Mouse (Mus musculus) forelimb bud, embryonic 11.5 days (tissue): ENCODE data around the gene Tcap.
A peak's percentile ranks its signal among the peaks of the same experiment; 100 is the strongest.
"Not testable (repeated sequence)": the region's sequence is repeated elsewhere in the genome, so short reads cannot be mapped to it uniquely, and the experiment has no call there.

Experiments used
- DNase-seq: peaks from one replicate; pipeline ENCODE4 v3.0.0-alpha.2; 2012; ENCODE audit warnings: low read depth, low spot score

The Tcap gene

DNA sequence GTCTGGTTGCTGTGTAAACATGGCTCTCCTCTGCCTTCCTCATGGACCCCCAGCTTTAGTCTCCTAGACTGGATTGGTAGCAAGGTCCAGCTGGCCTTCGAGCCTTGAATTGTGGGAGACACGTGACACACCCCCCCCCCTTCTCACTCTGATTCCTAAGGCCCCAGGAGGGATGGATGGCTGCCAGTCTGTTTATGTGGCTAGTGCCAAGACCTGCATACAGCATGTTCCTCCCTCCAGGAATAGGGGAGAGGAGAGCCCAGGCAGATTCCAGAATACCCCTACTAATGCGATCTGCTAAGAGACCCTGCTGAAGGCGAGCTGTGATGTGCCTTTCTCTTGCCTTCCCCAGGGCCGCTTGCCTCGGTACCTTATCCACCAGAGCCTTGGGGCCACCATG is 3.5 kb upstream of the Tcap start:
- no peak for DNase-seq

DNA sequence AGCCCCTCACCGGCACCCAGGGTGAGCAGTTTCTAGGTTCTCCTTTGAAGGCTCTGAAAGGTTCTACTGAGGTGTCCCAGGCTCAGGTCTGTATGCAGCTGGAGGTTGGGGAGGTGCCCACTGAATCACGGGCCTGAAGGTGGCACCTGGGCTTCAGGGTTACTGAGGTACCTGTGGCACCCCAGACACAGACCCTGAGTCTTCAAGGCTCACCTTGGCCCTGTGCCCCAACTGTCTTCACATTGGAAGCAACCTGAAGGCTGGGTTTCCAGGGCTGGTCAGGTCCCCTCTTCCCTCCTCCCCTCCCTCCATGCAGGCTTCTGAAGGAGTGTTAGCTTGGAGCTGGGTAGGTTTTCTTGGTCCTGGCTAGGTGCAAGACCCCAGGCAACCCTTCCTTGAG is 2.0 kb upstream of the Tcap start:
- no peak for DNase-seq

DNA sequence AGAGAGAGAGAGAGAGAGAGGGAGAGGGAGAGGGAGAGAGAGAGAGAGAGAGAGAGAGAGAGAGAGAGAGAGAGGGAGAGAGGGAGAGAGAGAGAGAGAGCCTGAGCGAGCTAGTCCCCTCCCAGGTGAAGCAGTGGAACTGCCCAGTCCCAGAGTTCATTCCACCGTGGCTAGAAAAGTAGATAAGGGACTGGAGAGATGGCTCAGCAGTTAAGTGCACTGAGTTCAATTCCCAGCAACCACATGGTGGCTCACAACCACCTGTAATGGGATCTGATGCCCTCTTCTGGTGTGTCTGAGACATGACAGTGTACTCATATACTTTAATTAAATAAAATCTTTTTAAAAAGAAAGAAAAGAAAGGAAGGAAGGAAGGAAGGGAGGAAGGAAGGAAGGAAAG is 1.2 kb upstream of the Tcap start:
- not testable (repeated sequence) for DNase-seq

- DNase-seq = no peak
Observed at GRCm38 (mm10) chr11:98384216-98384615, 605 bp downstream of the Tcap start.

DNA sequence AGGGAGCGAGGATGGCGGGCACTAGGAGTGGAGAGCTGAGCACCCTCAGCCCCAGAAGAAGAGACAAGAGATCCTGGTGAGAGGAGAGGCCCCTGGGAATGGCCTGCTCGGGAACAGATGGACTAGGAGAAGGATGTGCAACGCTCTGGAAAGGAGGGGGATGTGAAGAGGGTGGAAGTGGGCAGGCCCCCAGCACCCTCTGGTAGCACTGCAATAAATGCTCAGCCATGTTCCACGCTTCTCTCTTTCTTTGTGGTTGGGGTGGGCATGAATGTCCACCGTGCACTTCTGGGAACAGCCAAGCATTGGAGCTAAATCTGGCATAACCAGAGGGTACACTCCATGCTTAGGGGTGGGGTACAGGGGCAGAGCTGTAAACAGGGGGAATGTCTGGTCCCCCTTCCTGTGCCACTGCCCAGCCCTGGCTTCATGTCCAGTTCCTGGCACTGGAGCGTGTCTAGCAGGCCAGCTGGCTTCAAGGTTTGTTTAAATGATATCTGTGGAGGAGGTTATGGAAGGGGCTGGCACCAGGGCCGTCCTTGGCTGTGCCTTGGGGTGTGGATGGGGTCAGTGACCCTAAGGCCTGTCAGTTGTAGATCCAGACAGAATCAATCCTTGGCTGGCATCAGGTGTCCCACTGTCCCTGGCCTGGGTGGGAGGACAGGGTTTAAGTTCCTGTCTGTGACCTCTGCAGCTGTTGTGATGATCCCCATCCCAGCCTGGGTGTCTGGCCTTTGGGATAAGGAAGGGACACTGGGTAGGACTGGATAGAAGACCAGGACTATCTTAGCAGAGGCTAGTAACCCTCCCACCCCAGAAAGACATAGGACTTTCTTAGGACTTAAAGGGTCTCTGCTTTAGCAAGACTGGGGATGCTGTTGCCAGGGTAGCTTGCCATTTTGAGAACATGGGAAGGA is 1.4 kb downstream of the Tcap start:
- DNase-seq = no peak

GRCm38 (mm10) chr11:98385638-98386585 is 2.3 kb downstream of the Tcap start, which contains the start of gene Pnmt:
Gene Pnmt (plus strand): TSS chr11:98386450.
- no peak for DNase-seq

DNA sequence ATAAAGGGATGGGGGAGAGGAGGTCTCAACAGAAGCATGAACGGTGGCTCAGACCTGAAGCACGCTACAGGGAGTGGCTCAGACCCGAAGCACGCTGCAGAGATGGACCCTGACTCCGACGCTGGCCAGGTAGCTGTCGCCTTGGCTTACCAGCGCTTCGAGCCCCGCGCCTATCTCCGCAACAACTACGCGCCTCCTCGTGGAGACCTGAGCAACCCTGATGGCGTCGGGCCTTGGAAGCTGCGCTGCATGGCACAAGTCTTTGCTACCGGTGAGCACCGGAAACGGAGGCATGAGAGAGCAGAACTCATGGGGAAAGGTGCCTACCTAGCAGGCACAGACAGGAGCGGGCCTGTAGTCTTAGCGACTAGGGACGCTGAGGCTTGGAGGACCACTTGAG is 3.0 kb downstream of the Tcap start:
- no peak for DNase-seq

- DNase-seq = no peak
Observed at GRCm38 (mm10) chr11:98387056-98387577, 3.5 kb downstream of the Tcap start.

DNA sequence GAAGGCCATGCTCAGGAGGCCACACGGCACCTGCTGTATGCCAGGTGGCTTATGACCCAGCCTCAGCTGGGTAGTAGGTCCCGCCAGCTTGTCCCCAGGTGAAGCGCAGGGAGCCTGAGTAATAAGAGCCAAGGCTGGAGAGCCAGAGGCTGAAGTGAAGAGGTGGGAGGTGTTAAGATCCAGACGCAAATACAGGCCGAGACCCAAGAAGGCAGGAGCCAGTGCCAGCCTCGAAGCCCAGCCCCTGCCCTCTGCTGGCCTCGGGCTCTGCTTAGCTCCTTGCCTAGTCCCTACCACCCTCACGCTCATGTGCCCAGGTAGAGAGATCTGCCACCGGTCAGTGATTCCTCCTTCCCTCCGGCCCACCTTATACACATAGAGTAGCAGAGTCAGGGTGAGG is 4.7 kb downstream of the Tcap start:
- no peak for DNase-seq

- DNase-seq = peak; percentile 34
Observed at GRCm38 (mm10) chr11:98389221-98389780, 5.7 kb downstream of the Tcap start.

DNA sequence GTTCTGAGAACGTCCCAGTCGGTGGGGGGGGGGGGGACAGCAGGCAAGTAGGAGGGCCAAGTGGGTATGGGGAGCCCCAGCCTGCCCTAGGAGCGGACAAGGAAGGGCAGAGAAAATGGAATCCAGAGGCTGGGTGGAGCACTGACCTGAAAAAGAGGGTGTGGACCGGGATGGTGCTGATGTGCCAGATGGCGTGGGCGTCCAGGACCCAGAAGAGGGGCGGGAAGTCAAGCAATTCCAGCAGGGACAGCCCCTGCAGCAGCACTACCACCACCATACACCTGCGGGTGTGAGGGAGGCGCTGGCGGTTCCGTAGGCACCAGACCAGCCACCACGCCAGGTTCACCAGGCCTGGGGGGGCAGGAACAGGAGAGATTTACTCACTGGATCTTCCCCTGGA is 6.5 kb downstream of the Tcap start:
- DNase-seq = no peak

DNA sequence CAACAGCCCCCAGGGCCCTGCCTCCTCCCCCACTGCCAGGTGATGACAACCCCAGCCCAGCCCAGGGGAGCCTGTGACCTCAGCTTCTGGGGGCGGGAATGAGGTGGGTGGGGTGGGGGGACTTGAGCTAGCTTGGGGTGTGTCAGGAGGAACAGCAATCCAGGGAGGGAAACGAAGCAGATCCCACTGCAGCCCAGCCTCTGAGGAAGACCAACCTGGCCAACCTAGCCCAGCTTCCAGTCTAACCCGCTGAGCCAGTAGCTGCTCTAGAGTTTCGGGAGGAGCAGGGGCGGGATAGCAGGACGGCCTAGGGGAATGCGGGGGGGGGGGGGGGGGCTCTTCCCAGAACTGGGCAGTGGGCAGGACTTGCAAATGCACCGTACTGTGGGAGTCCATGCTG is 8.4 kb downstream of the Tcap start:
- no peak for DNase-seq

DNA sequence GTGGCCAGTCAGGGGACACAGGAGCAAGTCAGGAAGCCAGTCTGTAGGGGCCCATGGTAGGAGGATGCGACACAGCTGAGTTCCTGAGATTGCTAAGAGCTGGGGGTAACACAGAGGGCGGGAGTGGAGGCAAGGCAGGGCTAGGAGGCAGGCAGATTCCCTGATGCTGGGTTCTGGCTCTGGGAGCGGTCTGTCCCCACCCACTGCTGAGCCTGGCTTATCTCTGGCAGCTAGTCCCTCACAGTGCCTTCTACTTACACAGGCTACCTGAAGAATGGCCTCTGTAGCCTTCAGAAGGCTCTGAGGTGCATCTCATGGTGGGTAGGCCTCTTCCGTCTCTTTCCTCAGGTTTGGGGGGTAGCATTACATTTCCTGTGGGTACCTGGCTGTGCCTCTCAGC is 9.0 kb downstream of the Tcap start:
- DNase-seq = no peak

DNA sequence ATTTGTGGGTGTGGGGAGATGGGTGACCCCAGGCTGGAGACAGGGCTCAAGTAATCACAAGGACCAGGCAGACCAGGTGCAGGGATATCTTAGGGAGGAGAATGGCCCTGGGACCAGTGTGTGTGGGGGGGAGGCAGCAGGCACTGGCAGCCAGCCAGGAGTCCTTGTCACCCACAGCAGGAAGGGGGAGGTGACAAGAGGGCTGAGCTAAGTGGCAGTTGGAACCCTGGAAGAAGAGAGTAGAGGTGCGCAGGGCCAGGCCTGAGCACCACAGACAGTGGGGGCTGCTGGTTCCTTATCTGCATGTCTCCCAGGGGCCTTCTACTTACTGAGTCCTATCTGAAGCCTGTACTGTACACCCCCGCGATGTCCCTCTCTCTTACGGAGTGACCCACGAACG is 9.7 kb downstream of the Tcap start:
- no peak for DNase-seq

GRCm38 (mm10) chr11:98394301-98394700 is 10.7 kb downstream of the Tcap start:
- DNase-seq = no peak

GRCm38 (mm10) chr11:98395041-98395440 is 11.4 kb downstream of the Tcap start:
- no peak for DNase-seq

- no peak for DNase-seq
Observed at GRCm38 (mm10) chr11:98397946-98398345, 14.3 kb downstream of the Tcap start.

- DNase-seq = peak; percentile 85
Observed at GRCm38 (mm10) chr11:98400161-98400726, 16.6 kb downstream of the Tcap start, which contains the start of gene Pgap3. Gene Pgap3 (minus strand): TSS chr11:98400490.

DNA sequence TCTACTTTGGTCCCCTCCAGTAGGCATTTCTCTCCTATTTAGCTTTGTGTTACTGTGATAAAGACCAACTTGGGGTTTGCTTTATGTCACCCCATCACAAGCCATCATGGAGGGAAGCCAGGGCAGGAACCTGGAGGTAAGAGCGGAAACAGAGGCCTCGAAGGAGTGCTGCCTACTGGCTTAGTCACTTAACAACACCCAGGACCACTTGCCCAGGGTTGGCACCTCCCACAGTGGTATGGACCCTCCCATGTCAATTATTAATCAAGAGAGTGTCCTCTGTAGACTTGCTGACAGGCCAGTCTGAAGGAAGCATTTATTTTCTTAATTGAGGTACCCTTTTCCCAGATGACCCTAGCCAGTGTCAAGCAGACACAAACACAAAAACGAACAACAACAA is 17.2 kb downstream of the Tcap start:
- DNase-seq = no peak

DNA sequence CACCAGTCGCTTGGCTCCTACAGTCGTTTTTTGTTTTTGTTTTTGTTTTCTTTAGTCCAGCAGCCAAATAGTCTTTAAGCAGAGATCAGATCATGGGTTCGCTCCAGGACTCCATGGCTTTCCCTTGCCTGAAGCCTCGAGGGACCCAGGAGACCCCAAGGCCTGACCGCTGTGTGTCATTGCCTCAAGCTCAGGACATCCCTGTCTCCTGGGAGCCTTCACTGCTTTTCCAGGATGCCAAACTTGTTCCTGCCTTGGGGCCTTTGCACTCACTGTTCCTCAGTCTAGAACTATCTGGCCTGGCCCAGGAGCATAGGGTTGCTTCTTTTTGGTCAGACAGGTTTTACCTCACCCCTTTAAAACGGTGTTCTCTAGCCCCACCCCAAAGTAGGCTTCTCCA is 23.0 kb downstream of the Tcap start:
- no peak for DNase-seq

DNA sequence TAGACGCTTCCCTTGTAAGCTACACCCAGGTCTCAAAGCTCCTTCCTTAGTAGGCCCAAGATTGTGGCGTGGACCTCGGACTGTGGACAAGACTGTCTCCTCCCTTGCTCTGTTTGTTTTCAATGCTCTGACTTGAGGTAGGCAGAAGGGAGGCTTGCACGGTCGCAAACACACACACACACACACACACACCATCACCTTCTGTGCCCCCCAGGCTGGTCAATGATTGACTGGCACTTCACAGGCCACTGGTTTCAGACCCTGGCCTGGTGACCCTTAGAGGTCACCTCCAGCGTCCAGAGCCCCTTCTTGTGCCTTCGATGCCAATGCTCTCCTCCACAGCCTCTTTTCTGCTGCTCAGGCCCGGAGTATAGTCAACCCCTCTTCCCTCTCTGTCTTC is 25.3 kb downstream of the Tcap start:
- no peak for DNase-seq
